8 mouse cellular contexts compared by ENCODE assay signal in the genomic region with DNA sequence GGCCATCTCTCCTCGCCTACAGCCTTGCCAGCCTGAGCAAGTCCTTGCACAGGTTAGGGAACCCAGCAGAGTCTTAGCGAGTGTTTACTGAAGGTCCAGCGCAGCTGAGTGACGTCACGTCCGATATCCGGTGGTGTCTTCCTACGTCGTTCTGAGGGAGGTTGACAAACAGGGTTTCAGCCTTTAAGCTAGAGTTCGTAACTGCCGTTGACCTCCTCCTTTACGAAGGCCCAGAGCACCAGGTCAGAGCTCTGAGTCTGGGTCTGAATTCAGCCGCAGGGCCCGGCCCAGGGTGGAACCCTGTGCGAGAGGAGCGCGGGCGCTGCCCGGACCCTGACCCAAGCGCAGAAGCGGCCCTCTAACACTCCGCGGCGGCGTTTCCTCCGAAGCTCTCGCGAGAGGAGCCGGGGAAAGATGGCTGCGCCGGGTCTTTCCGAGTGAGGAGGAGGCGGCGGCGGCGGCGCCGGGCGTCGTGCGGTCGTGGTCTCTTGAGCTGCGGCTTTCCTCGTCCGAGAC. TPM values are rescaled to one million over a fixed set of nuclear protein-coding genes. Genes with fewer than 3 reads are reported as not detected.
DNase-seq lines count a peak whose midpoint lies in the region; ATAC-seq and TF ChIP-seq lines count a peak whose summit lies in the region.

TSS of gene Ankrd13c (plus strand) at position 397 of the 516 bp plus-strand sequence.

- TF ChIP-seq CTCF in MEL (IDR thresholded peaks at IDR 0.05 in 2 of 3, conservative IDR thresholded peaks at IDR 0.05 in 1 of 3; ENCODE audit: control insufficient read depth in 1 of 3, insufficient read depth in 1 of 3, low read depth in 2 of 3, low read length in 3 of 3, poor library complexity in 1 of 3, severe bottlenecking in 1 of 3): no peak
- TF ChIP-seq CTCF in cerebellum, adult 2 months (IDR thresholded peaks at IDR 0.05; ENCODE audit: borderline replicate concordance, insufficient read depth, low read depth, low read length): no peak
- TF ChIP-seq CTCF in forebrain, postnatal 0 days (IDR thresholded peaks at IDR 0.05; ENCODE audit: low read depth): no peak

- peak within 1 kb of the TSS; percentile 79 for H3K4me2 ChIP-seq in forebrain, postnatal 0 days (ENCODE audit: low read depth)
- peak within 1 kb of the TSS; percentile 91 for H3K4me2 ChIP-seq in lung, embryonic 15.5 days

- no peak for TF ChIP-seq EP300 in MEL (IDR thresholded peaks at IDR 0.05; ENCODE audit: low read depth in 1 of 2, low read length in 2 of 2)

- peak; percentile 99 for ATAC-seq in forebrain, postnatal 0 days
- peak; percentile 98 for ATAC-seq in lung, embryonic 15.5 days (ENCODE audit: borderline replicate concordance, extremely low read depth, low FRiP score, low TSS enrichment)

- H3K27ac ChIP-seq in MEL (ENCODE audit: control insufficient read depth, low read depth, low read length): peak within 1 kb of the TSS; percentile 83
- peak within 1 kb of the TSS; percentile 95 for H3K27ac ChIP-seq in cerebellum, adult 2 months (ENCODE audit: insufficient read depth, low read length)
- H3K27ac ChIP-seq in forebrain, postnatal 0 days (ENCODE audit: low read depth, low read length): peak within 1 kb of the TSS; percentile 93
- H3K27ac ChIP-seq in lung, embryonic 15.5 days: peak within 1 kb of the TSS; percentile 98

- peak within 1 kb of the TSS; percentile 76 for H3K9ac ChIP-seq in MEL (ENCODE audit: control insufficient read depth, low read depth, low read length, poor library complexity, severe bottlenecking)
- peak within 1 kb of the TSS; percentile 89 for H3K9ac ChIP-seq in forebrain, postnatal 0 days
- peak within 1 kb of the TSS; percentile 95 for H3K9ac ChIP-seq in lung, embryonic 15.5 days

- no peaks in the 10 kb centered on the region for H3K9me3 ChIP-seq in MEL (replicated peaks; ENCODE audit: insufficient read depth, low read length)
- H3K9me3 ChIP-seq in forebrain, postnatal 0 days (ENCODE audit: low read length): no peaks in the 10 kb centered on the region
- no peaks in the 10 kb centered on the region for H3K9me3 ChIP-seq in lung, embryonic 15.5 days

- no peak for TF ChIP-seq RAD21 in MEL (IDR thresholded peaks at IDR 0.05; ENCODE audit: low read depth, low read length)

- H3K27me3 ChIP-seq in MEL (ENCODE audit: control insufficient read depth in 1 of 2, insufficient read depth in 2 of 2, low read length in 2 of 2): peaks cover 0 to 3% of the 10 kb centered on the region in 2 experiments; a peak in 1 of 4 replicates
- no peaks in the 10 kb centered on the region for H3K27me3 ChIP-seq in cerebellum, adult 2 months (ENCODE audit: control insufficient read depth, insufficient read depth, low read length)
- H3K27me3 ChIP-seq in forebrain, postnatal 0 days (ENCODE audit: insufficient read depth, low read length): no peaks in the 10 kb centered on the region
- peaks cover 3% of the 10 kb centered on the region; the same call in 1 of the 2 replicates for H3K27me3 ChIP-seq in lung, embryonic 15.5 days

- WGBS in cerebellum, adult 2 months: under 1% methylated on average over 45 of the region's 45 CpGs
- WGBS in forebrain, postnatal 0 days: under 1% methylated on average over 43 of the region's 45 CpGs
- 0% methylated on average over 45 of the region's 45 CpGs for WGBS in lung, embryonic 15.5 days

- H3K36me3 ChIP-seq in MEL (ENCODE audit: control insufficient read depth in 1 of 2, insufficient read depth in 2 of 2, low read length in 2 of 2): peaks cover 2 to 23% of the 10 kb centered on the region in 2 experiments
- H3K36me3 ChIP-seq in forebrain, postnatal 0 days (ENCODE audit: insufficient read depth): no peaks in the 10 kb centered on the region
- H3K36me3 ChIP-seq in lung, embryonic 15.5 days: no peaks in the 10 kb centered on the region

- H3K4me3 ChIP-seq in MEL (ENCODE audit: control insufficient read depth in 1 of 2, insufficient read depth in 1 of 2, low read depth in 2 of 2, low read length in 2 of 2): peak within 1 kb of the TSS; percentile 65 to 97
- H3K4me3 ChIP-seq in cerebellum, adult 2 months (replicated peaks; ENCODE audit: insufficient read depth, low read depth, low read length): peak within 1 kb of the TSS; percentile 69
- H3K4me3 ChIP-seq in forebrain, postnatal 0 days (ENCODE audit: low read depth, low read length): peak within 1 kb of the TSS; percentile 70
- H3K4me3 ChIP-seq in lung, embryonic 15.5 days: peak within 1 kb of the TSS; percentile 98

- DNase-seq in MEL (ENCODE audit: low read depth, low spot score): peak; percentile 97
- DNase-seq in cerebellum, adult 2 months: peak; percentile 94 to 95
- peak; percentile 97 for DNase-seq in forebrain, postnatal 0 days
- DNase-seq in heart, postnatal 4 days: peak; percentile 94
- peak; percentile 87 to 92 for DNase-seq in layer of hippocampus, adult 8-10 months (ENCODE audit: low spot score in 2 of 2)
- DNase-seq in ovary, adult 18-20 months (ENCODE audit: low spot score): peak; percentile 82
- peak; percentile 93 for DNase-seq in thymus, postnatal 0 days (ENCODE audit: low spot score)

- peak; percentile 75 to 92 for TF ChIP-seq POLR2A in MEL (IDR thresholded peaks at IDR 0.05; ENCODE audit: control insufficient read depth in 1 of 2, insufficient read depth in 1 of 2, low read depth in 1 of 2, low read length in 2 of 2, poor library complexity in 1 of 2)
- TF ChIP-seq POLR2A in cerebellum, adult 2 months (IDR thresholded peaks at IDR 0.05; ENCODE audit: borderline replicate concordance, insufficient read depth, low read length): peak; percentile 87

- H3K79me2 ChIP-seq in MEL (ENCODE audit: control insufficient read depth, insufficient read depth, low read length, poor library complexity): peaks cover 43% of the 10 kb centered on the region

- peaks cover 6 to 9% of the 10 kb centered on the region in 2 experiments; a peak in 2 of 4 replicates for H3K4me1 ChIP-seq in MEL (ENCODE audit: control insufficient read depth in 1 of 2, insufficient read depth in 2 of 2, low read length in 2 of 2)
- H3K4me1 ChIP-seq in cerebellum, adult 2 months (ENCODE audit: control insufficient read depth, insufficient read depth, low read length): 0 out of 2 replicates have a peak, but pooled peaks cover 3% of the 10 kb centered on the region
- peaks cover 5% of the 10 kb centered on the region; the same call in 1 of the 2 replicates for H3K4me1 ChIP-seq in forebrain, postnatal 0 days (ENCODE audit: insufficient read depth)
- H3K4me1 ChIP-seq in lung, embryonic 15.5 days: peaks cover 4% of the 10 kb centered on the region

TF ChIP-seq in MEL, 35 proteins besides CTCF, POLR2A, EP300 and RAD21 (continues in another document):
- TF ChIP-seq POLR2AphosphoS2 (IDR thresholded peaks at IDR 0.05; ENCODE audit: low read length): peak; percentile 83; the same call in 1 of the 2 replicates
- TF ChIP-seq HCFC1 (IDR thresholded peaks at IDR 0.05; ENCODE audit: low read depth, low read length): peak; percentile 89
- TF ChIP-seq TBP (IDR thresholded peaks at IDR 0.05; ENCODE audit: low read depth, low read length): peak; percentile 87
- TF ChIP-seq RCOR1 (IDR thresholded peaks at IDR 0.05; ENCODE audit: low read depth, low read length): no peak
- TF ChIP-seq CHD1 (IDR thresholded peaks at IDR 0.05; ENCODE audit: low read depth, low read length): no peak
- no peak for TF ChIP-seq MEF2A (IDR thresholded peaks at IDR 0.05; ENCODE audit: extremely low read depth, insufficient replicate concordance, low read depth, low read length, poor library complexity, severe bottlenecking)
- TF ChIP-seq TCF12 (IDR thresholded peaks at IDR 0.05; ENCODE audit: low read depth, low read length): peak; percentile 45; the same call in 1 of the 2 replicates
- peak; percentile 46; the same call in 1 of the 2 replicates for TF ChIP-seq MYC (IDR thresholded peaks at IDR 0.05; ENCODE audit: low read depth, low read length)
- no peak for TF ChIP-seq JUND (IDR thresholded peaks at IDR 0.05; ENCODE audit: low read depth, low read length)
- peak; percentile 81 for TF ChIP-seq NELFE (IDR thresholded peaks at IDR 0.05; ENCODE audit: low read depth, low read length)
- no peak for TF ChIP-seq MAFK (IDR thresholded peaks at IDR 0.05; ENCODE audit: borderline replicate concordance, low read depth, low read length)
- TF ChIP-seq MYB (IDR thresholded peaks at IDR 0.05; ENCODE audit: low read depth, low read length): no peak
- no peak for TF ChIP-seq POLR2AphosphoS5 (IDR thresholded peaks at IDR 0.05; ENCODE audit: borderline replicate concordance, low read depth, low read length)
- TF ChIP-seq ELF1 (IDR thresholded peaks at IDR 0.05; ENCODE audit: low read depth, low read length): 0 out of 2 replicates have a peak, but pooled peaks have one; percentile 1
- no peak; the same call in 1 of the 2 replicates for TF ChIP-seq KAT2A (conservative IDR thresholded peaks at IDR 0.05; ENCODE audit: low read depth, low read length)
- peak; percentile 92 for TF ChIP-seq SIN3A (IDR thresholded peaks at IDR 0.05; ENCODE audit: low read length)
- TF ChIP-seq TAL1 (IDR thresholded peaks at IDR 0.05; ENCODE audit: low read length): no peak
- TF ChIP-seq SMC3 (IDR thresholded peaks at IDR 0.05; ENCODE audit: low read depth, low read length): no peak
- TF ChIP-seq UBTF (IDR thresholded peaks at IDR 0.05; ENCODE audit: borderline replicate concordance, insufficient read depth, low read depth, low read length): no peak
- TF ChIP-seq MAZ (IDR thresholded peaks at IDR 0.05; ENCODE audit: low read depth, low read length): no peak
- no peak for TF ChIP-seq GABPA (IDR thresholded peaks at IDR 0.05; ENCODE audit: low read depth, low read length)
- TF ChIP-seq CHD2 (IDR thresholded peaks at IDR 0.05; ENCODE audit: low read length): peak; percentile 90; the same call in 1 of the 2 replicates
- peak; percentile 87 for TF ChIP-seq ZMIZ1 (IDR thresholded peaks at IDR 0.05; ENCODE audit: low read depth, low read length)
- TF ChIP-seq ETS1 (IDR thresholded peaks at IDR 0.05; ENCODE audit: low read depth, low read length): peak; percentile 34; the same call in 1 of the 2 replicates

RNA-seq across cellular contexts. Expression of gene Ankrd13c, which starts in this region (rescaled TPM):
- 15.2 and 16.3 TPM in 2 replicates for total RNA-seq in MEL (2012; rRNA removed)
- 10 to 100 TPM in 1 of 2 experiments, not detected in 1; 31.8 TPM for polyA plus RNA-seq in MEL (2012; ENCODE audit: insufficient read depth in 1 of 2, insufficient read length in 2 of 2, low read depth in 1 of 2, low replicate concordance in 2 of 2, missing spikeins in 1 of 2)
- polyA plus RNA-seq in cerebellum, adult 2 months (2012; rRNA removed): 37.5 and 37.7 TPM in 2 replicates
- 31.3 and 39.0 TPM in 2 replicates for total RNA-seq in forebrain, postnatal 0 days (2014; rRNA removed)
- polyA plus RNA-seq in forebrain, postnatal 0 days (2015; fragmentation: Nextera tagmentation; extraction: Ambion mirVana): 16.4 and 22.0 TPM in 2 replicates
- 10 to 100 TPM; 39.7 to 40.0 TPM for total RNA-seq in heart, postnatal 4 days (2021)
- 100 to 1,000 TPM in 1 of 4 experiments, 10 to 100 TPM in 3; 81.4 to 100 (median 91.3) TPM for total RNA-seq in layer of hippocampus, adult 8-10 months (2022)
- 19.1 and 19.7 TPM in 2 replicates for polyA plus RNA-seq in lung, embryonic 15.5 days (2015; fragmentation: Nextera tagmentation; extraction: Ambion mirVana)
- polyA plus RNA-seq in thymus, postnatal 0 days (2015; fragmentation: Nextera tagmentation; extraction: Ambion mirVana): 15.2 and 16.9 TPM in 2 replicates

Comparison
In these comparisons a context has a peak if more than half of its experiments do, and no peak if none do; other contexts are left out.
1. Peak in every context shown above with its lines: DNase-seq, ATAC-seq, H3K4me3 ChIP-seq and H3K27ac ChIP-seq.